Mouse (Mus musculus) bone marrow macrophage, adult 2 months (primary cell): ENCODE measurements around the gene Csrnp3.

Source experiments
- CTCF ChIP-seq: IDR thresholded peaks from 2 replicates; pipeline ENCODE4 v1.5.1; 2012; ENCODE audit warnings: low read depth, mild to moderate bottlenecking, low read length, moderate library complexity
- POLR2A ChIP-seq: IDR thresholded peaks from 2 replicates; pipeline ENCODE4 v1.6.1; 2012; ENCODE audit warnings: mild to moderate bottlenecking, low read depth, low read length, borderline replicate concordance

DNA sequence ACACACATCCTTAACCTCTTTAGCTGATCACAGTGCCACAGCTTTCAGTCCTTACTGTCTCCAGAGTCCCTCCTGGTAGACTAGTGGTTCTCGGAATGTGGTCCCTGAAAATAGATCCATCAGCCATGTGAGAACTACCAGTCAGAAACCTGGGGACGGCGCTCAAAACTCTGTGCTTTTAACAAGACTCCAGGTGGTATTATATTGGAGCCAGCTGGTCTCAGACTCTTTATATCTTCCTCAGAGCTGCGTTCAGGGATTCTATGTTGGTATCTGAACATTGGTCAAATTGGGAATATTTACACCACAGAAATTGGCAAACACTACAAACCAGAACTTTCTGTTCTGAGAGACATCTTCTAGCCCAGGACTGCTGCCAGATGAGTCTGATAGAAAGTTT, 128.3 kb downstream of the Csrnp3 start:
- TF ChIP-seq POLR2A, result no peak
- TF ChIP-seq CTCF, result no peak
